Mouse (Mus musculus) limb, embryonic 13.5 days (tissue): Measurements from ENCODE around the gene A630095N17Rik. TPM values are rescaled to one million over a fixed set of nuclear protein-coding genes. Genes with fewer than 3 reads are reported as not detected.

Source experiments
- ATAC-seq: fragments of 200-750 bp; cut with Nextera tagmentation; 2 replicates; pipeline ENCODE4 v1.8.0; 2017; ENCODE audit warnings: low read depth, moderate number of reproducible peaks, moderate TSS enrichment; ENCODE audit not compliant: low FRiP score
- H3K27ac ChIP-seq: fragments of 300-500 bp; sonication (generic); 2 replicates; pipeline ENCODE4 v1.5.1; 2015; ENCODE audit warnings: inconsistent platforms, mild to moderate bottlenecking, moderate library complexity
- H3K27me3 ChIP-seq: fragments of 300-500 bp; sonication (generic); 2 replicates; pipeline ENCODE4 v1.6.1; 2015; ENCODE audit warnings: mild to moderate bottlenecking, inconsistent platforms
- H3K36me3 ChIP-seq: fragments of 300-500 bp; sonication (generic); 2 replicates; pipeline ENCODE4 v1.6.1; 2015; ENCODE audit warnings: inconsistent platforms, mild to moderate bottlenecking, moderate library complexity
- H3K4me1 ChIP-seq: fragments of 300-500 bp; sonication (generic); 2 replicates; pipeline ENCODE4 v1.6.1; 2015; ENCODE audit warnings: inconsistent platforms
- H3K4me2 ChIP-seq: fragments of 300-500 bp; sonication (generic); replicated peaks from 2 replicates; pipeline ENCODE4 v1.6.1; 2015; ENCODE audit warnings: inconsistent platforms, mild to moderate bottlenecking, moderate library complexity
- H3K4me3 ChIP-seq: fragments of 300-500 bp; sonication (generic); 2 replicates; pipeline ENCODE4 v1.5.1; 2015; ENCODE audit warnings: moderate library complexity, mild to moderate bottlenecking, inconsistent platforms
- H3K9ac ChIP-seq: fragments of 300-500 bp; sonication (generic); 2 replicates; pipeline ENCODE4 v1.6.1; 2015; ENCODE audit warnings: mild to moderate bottlenecking, inconsistent platforms
- H3K9me3 ChIP-seq: fragments of 300-500 bp; sonication (generic); 2 replicates; pipeline ENCODE4 v1.6.1; 2016; ENCODE audit warnings: inconsistent platforms
- WGBS: fragments of 180-500 bp; shearing (Covaris S2); methylation state at CpG from one replicate; pipeline ENCODE4 v1.1.7; 2015; 5-methylcytosine and 5-hydroxymethylcytosine counted together
- microRNA-seq: library from miRNA; unstranded; fragments of <30 nt; microRNA quantifications from one replicate; pipeline ENCODE4, GENCODE M21; 2016
- polyA plus RNA-seq: library from polyadenylated mRNA; unstranded; fragments of >200 nt; fragmentation: Nextera tagmentation; extraction: Ambion mirVana; gene quantifications from 2 replicates; pipeline ENCODE4 v1.2.1, GENCODE M21; 2015

A630095N17Rik gene
- polyA plus RNA-seq, 1 experiment from 2014 or later: not detected

DNA sequence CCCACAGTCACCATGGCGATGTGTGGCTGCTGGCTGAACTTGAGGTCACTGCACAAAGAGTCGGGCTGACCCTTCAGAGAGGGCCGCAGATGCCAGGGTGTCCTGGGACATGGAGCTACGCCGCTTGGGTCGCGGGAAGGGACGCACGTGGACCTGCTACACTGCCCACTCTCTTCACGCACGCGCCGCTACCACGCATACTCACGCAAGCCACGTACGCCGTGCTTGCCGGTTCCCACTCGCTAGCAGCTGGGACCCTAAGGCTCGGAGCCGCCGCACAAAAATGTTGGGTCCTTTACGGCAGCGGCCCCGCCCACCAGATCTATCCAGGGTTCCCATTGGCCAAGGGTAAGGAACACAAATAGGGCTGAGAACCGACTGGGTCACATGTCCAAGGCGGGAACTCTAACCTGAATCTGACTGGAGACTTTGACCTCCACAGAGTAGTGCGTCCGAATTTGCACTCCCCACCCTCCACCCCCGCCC is 51.8 kb downstream of the A630095N17Rik start, which contains the start of gene Abcb6:
Gene Abcb6, minus strand, starts transcription at position 288 of the 486 bp plus-strand sequence.
- under 1% methylated on average over 31 of the region's 31 CpGs for WGBS
- H3K4me1 ChIP-seq: peaks cover 18% of the 10 kb centered on the region
- peak within 1 kb of the TSS; percentile 78 for H3K9ac ChIP-seq
- H3K9me3 ChIP-seq: no peaks in the 10 kb centered on the region
- H3K27ac ChIP-seq: no peak within 1 kb of the TSS
- H3K27me3 ChIP-seq: no peaks in the 10 kb centered on the region
- H3K36me3 ChIP-seq: peaks cover 70% of the 10 kb centered on the region
- peak within 1 kb of the TSS; percentile 100 for H3K4me2 ChIP-seq
- H3K4me3 ChIP-seq: peak within 1 kb of the TSS; percentile 63
- ATAC-seq: peak; percentile 95

DNA sequence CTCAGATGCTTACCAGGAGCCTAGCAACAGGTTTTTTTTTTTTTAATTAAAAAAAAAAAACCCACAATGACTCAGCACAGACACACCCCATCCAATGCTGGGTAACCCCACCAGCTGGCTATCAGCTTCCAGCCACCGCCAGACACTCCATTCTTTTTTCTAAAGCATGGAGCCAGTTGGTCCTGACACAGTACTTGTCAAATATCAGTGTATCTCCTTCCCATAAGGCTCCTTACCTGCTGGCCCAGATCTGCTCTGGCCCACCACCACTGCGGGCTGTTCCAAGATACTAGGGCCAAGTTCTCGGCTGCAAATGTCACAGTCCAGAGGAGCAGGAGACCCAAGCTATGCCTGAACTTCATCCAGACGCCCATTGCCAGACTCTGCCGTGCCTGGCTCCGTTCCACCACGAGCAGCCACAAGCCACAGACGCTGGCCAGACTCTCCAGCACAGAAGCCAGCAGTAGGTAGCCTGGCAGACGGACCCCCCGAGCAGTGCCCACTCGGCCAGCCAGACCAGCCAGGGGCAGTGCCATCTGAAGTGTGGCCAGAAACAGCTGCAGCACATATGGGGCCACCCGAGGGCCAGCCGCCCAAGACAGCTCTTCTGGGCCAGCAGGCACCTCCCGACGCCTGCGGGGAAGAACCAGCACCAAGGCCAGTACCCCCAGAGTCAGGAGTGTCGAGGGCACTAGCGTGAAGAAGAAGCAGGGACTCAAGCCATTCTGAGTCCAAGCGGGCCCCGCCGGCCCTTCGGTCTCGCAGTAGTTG is 52.4 kb downstream of the A630095N17Rik start:
- peaks cover 18% of the 10 kb centered on the region for H3K4me1 ChIP-seq
- ATAC-seq: peak; percentile 38
- H3K27me3 ChIP-seq: no peaks in the 10 kb centered on the region
- peak overlapping the region; percentile 100 for H3K4me2 ChIP-seq
- peak overlapping the region; percentile 63 for H3K4me3 ChIP-seq
- no peaks in the 10 kb centered on the region for H3K9me3 ChIP-seq
- 9% methylated on average over 23 of the region's 23 CpGs for WGBS
- H3K36me3 ChIP-seq: peaks cover 68% of the 10 kb centered on the region
- H3K27ac ChIP-seq: no peak overlapping the region
- H3K9ac ChIP-seq: peak overlapping the region; percentile 78

Small RNAs within 50 kb of the gene (microRNA-seq; reads per million reads assigned to microRNA genes)
- not detected for gene Gm27943

Other genes with a start within 250 kb of the A630095N17Rik start
- 11.8 and 12.7 TPM in 2 replicates for gene Nhej1, start 106.9 kb downstream of the A630095N17Rik start, polyA plus RNA-seq
- gene Slc23a3, start 98.2 kb downstream of the A630095N17Rik start, polyA plus RNA-seq: 0.15 TPM in 2 replicates
- 47.7 and 49.4 TPM in 2 replicates for gene Cnppd1, start 89.4 kb downstream of the A630095N17Rik start, polyA plus RNA-seq
- gene Retreg2, start 89.3 kb downstream of the A630095N17Rik start, polyA plus RNA-seq: 36.4 and 38.3 TPM in 2 replicates
- 36.3 and 36.8 TPM in 2 replicates for gene Zfand2b, start 63.5 kb downstream of the A630095N17Rik start, polyA plus RNA-seq
- gene Abcb6, start 51.7 kb downstream of the A630095N17Rik start, polyA plus RNA-seq: 39.5 and 40.9 TPM in 2 replicates
- gene Ankzf1, start 40.0 kb downstream of the A630095N17Rik start, polyA plus RNA-seq: 28.0 and 28.9 TPM in 2 replicates
- 32.7 and 33.7 TPM in 2 replicates for gene Atg9a, start 39.9 kb downstream of the A630095N17Rik start, polyA plus RNA-seq
- gene Glb1l, start 21.3 kb downstream of the A630095N17Rik start, polyA plus RNA-seq: 20.4 and 23.5 TPM in 2 replicates
- 138 and 148 TPM in 2 replicates for gene Stk16, start 21.3 kb downstream of the A630095N17Rik start, polyA plus RNA-seq
- gene Tuba4a, start 12.2 kb downstream of the A630095N17Rik start, polyA plus RNA-seq: 22.7 and 27.1 TPM in 2 replicates
- 41.9 and 45.4 TPM in 2 replicates for gene Dnajb2, start 4.3 kb upstream of the A630095N17Rik start, polyA plus RNA-seq
- gene Ptprn, start 32.4 kb upstream of the A630095N17Rik start, polyA plus RNA-seq: 0.23 and 0.24 TPM in 2 replicates
- gene Resp18, start 46.3 kb upstream of the A630095N17Rik start, polyA plus RNA-seq: not detected in 2 replicates
- 116 and 117 TPM in 2 replicates for gene Dnpep, start 85.9 kb upstream of the A630095N17Rik start, polyA plus RNA-seq
- 52.1 and 56.1 TPM in 2 replicates for gene Des, start 128.2 kb upstream of the A630095N17Rik start, polyA plus RNA-seq
- 20.7 and 21.3 TPM in 2 replicates for gene Speg, start 143.2 kb upstream of the A630095N17Rik start, polyA plus RNA-seq
- 70.1 and 71.8 TPM in 2 replicates for gene Gmppa, start 203.8 kb upstream of the A630095N17Rik start, polyA plus RNA-seq
- gene Asic4, start 218.3 kb upstream of the A630095N17Rik start, polyA plus RNA-seq: 0.65 and 0.80 TPM in 2 replicates
- gene Chpf, start 247.2 kb upstream of the A630095N17Rik start, polyA plus RNA-seq: 37.5 and 37.7 TPM in 2 replicates
- gene Tmem198, start 247.4 kb upstream of the A630095N17Rik start, polyA plus RNA-seq: 0.83 and 0.97 TPM in 2 replicates